Mouse (Mus musculus) MEL (cell line): ENCODE data around the gene Cd300lf. TPM values are rescaled to one million over a fixed set of nuclear protein-coding genes. Genes with fewer than 3 reads are reported as not detected.

Experiments used
- DNase-seq: peaks from one replicate; pipeline ENCODE4 v3.0.0; 2011; ENCODE audit warnings: low read depth, low spot score
- H3K27ac ChIP-seq: 2 replicates; pipeline ENCODE4 v1.5.1; 2012; ENCODE audit warnings: low read depth, mild to moderate bottlenecking, control low read depth, low read length, moderate library complexity; ENCODE audit not compliant: control insufficient read depth
- H3K27me3 ChIP-seq, 2 experiments: fragments of 150-350 bp in 1 of 2; sonication (generic) in 1 of 2; 2 replicates each; pipeline ENCODE4 v1.6.1; 2012; ENCODE audit warnings: low read length in 2 of 2, mild to moderate bottlenecking in 2 of 2, improper control_type of control experiment in 1 of 2, moderate library complexity in 1 of 2; ENCODE audit not compliant: insufficient read depth in 2 of 2, control insufficient read depth in 1 of 2
- H3K36me3 ChIP-seq, 2 experiments: 2 replicates each; pipeline ENCODE4 v1.6.1; 2012 to 2014; ENCODE audit warnings: low read length in 2 of 2, improper control_type of control experiment in 1 of 2, inconsistent platforms in 1 of 2, mild to moderate bottlenecking in 1 of 2; ENCODE audit not compliant: insufficient read depth in 2 of 2, control insufficient read depth in 1 of 2
- H3K4me1 ChIP-seq, 2 experiments: fragments of 150-350 bp in 1 of 2; sonication (generic) in 1 of 2; 2 replicates each; pipeline ENCODE4 v1.6.1; 2012; ENCODE audit warnings: low read length in 2 of 2, improper control_type of control experiment in 1 of 2, mild to moderate bottlenecking in 1 of 2; ENCODE audit not compliant: insufficient read depth in 2 of 2, control insufficient read depth in 1 of 2
- H3K4me3 ChIP-seq, 2 experiments: fragments of 150-350 bp in 1 of 2; sonication (generic) in 1 of 2; 2 replicates each; pipeline ENCODE4 v1.5.1; 2012; ENCODE audit warnings: low read depth in 2 of 2, low read length in 2 of 2, mild to moderate bottlenecking in 2 of 2, moderate library complexity in 2 of 2, control low read depth in 1 of 2, improper control_type of control experiment in 1 of 2; ENCODE audit not compliant: control insufficient read depth in 1 of 2, insufficient read depth in 1 of 2
- H3K79me2 ChIP-seq: 2 replicates; pipeline ENCODE4 v1.6.1; 2012; ENCODE audit warnings: mild to moderate bottlenecking, low read length, moderate library complexity; ENCODE audit not compliant: control insufficient read depth, poor library complexity, insufficient read depth
- H3K9ac ChIP-seq: 2 replicates; pipeline ENCODE4 v1.6.1; 2012; ENCODE audit warnings: low read depth, mild to moderate bottlenecking, control low read depth, low read length, moderate library complexity; ENCODE audit not compliant: control insufficient read depth, poor library complexity, severe bottlenecking
- H3K9me3 ChIP-seq: fragments of 150-350 bp; sonication (generic); replicated peaks from 2 replicates; pipeline ENCODE4 v1.6.1; 2012; ENCODE audit warnings: mild to moderate bottlenecking, low read length, improper control_type of control experiment, moderate library complexity; ENCODE audit not compliant: insufficient read depth
- BHLHE40 ChIP-seq: IDR thresholded peaks from 2 replicates; pipeline ENCODE4 v1.6.1; 2012; ENCODE audit warnings: low read depth, mild to moderate bottlenecking, inconsistent platforms, low read length, improper control_type of control experiment, borderline replicate concordance
- CHD2 ChIP-seq: IDR thresholded peaks from 2 replicates; pipeline ENCODE4 v1.6.1; 2011; ENCODE audit warnings: low read length, improper control_type of control experiment
- E2F4 ChIP-seq: IDR thresholded peaks from 2 replicates; pipeline ENCODE4 v1.6.1; 2011; ENCODE audit warnings: low read depth, low read length, improper control_type of control experiment, borderline replicate concordance
- EP300 ChIP-seq, 2 experiments: IDR thresholded peaks; 2 replicates each; pipeline ENCODE4 v1.6.1; 2011; ENCODE audit warnings: improper control_type of control experiment in 2 of 2, low read length in 2 of 2, low read depth in 1 of 2, mild to moderate bottlenecking in 1 of 2
- ETS1 ChIP-seq: IDR thresholded peaks from 2 replicates; pipeline ENCODE4 v1.6.1; 2012; ENCODE audit warnings: low read depth, mild to moderate bottlenecking, inconsistent platforms, low read length, improper control_type of control experiment, moderate library complexity
- GATA1 ChIP-seq: IDR thresholded peaks from 2 replicates; pipeline ENCODE4 v1.6.1; 2011; ENCODE audit warnings: low read depth, low read length, improper control_type of control experiment
- JUND ChIP-seq: IDR thresholded peaks from 2 replicates; pipeline ENCODE4 v1.6.1; 2011; ENCODE audit warnings: low read depth, mild to moderate bottlenecking, improper control_type of control experiment, low read length
- KAT2A ChIP-seq: conservative IDR thresholded peaks from 2 replicates; pipeline ENCODE4 v1.6.1; 2012; ENCODE audit warnings: low read depth, low read length, improper control_type of control experiment, inconsistent platforms
- MAFK ChIP-seq: IDR thresholded peaks from 2 replicates; pipeline ENCODE4 v1.6.1; 2011; ENCODE audit warnings: low read depth, mild to moderate bottlenecking, low read length, improper control_type of control experiment, borderline replicate concordance
- MAX ChIP-seq: IDR thresholded peaks from 2 replicates; pipeline ENCODE4 v1.6.1; 2011; ENCODE audit warnings: low read length, improper control_type of control experiment
- MEF2A ChIP-seq: IDR thresholded peaks from 2 replicates; pipeline ENCODE4 v1.6.1; 2014; ENCODE audit warnings: low read depth, mild to moderate bottlenecking, inconsistent platforms, low read length, improper control_type of control experiment; ENCODE audit not compliant: poor library complexity, insufficient replicate concordance, severe bottlenecking; ENCODE audit errors: extremely low read depth
- MXI1 ChIP-seq: IDR thresholded peaks from 2 replicates; pipeline ENCODE4 v1.6.1; 2011; ENCODE audit warnings: mild to moderate bottlenecking, low read depth, low read length, improper control_type of control experiment
- RCOR1 ChIP-seq: IDR thresholded peaks from 2 replicates; pipeline ENCODE4 v1.6.1; 2012; ENCODE audit warnings: low read depth, mild to moderate bottlenecking, inconsistent platforms, low read length, improper control_type of control experiment
- SIN3A ChIP-seq: IDR thresholded peaks from 2 replicates; pipeline ENCODE4 v1.6.1; 2012; ENCODE audit warnings: low read length, improper control_type of control experiment, inconsistent platforms
- TAL1 ChIP-seq: IDR thresholded peaks from 2 replicates; pipeline ENCODE4 v1.6.1; 2012; ENCODE audit warnings: mild to moderate bottlenecking, inconsistent platforms, low read length, moderate library complexity, mixed read lengths
- TBP ChIP-seq: IDR thresholded peaks from 2 replicates; pipeline ENCODE4 v1.8.0; 2011; ENCODE audit warnings: low read depth, low read length, improper control_type of control experiment
- TCF12 ChIP-seq: IDR thresholded peaks from 2 replicates; pipeline ENCODE4 v1.6.1; 2014; ENCODE audit warnings: low read depth, mild to moderate bottlenecking, inconsistent platforms, low read length, improper control_type of control experiment, moderate library complexity
- ZC3H11A ChIP-seq: IDR thresholded peaks from 2 replicates; pipeline ENCODE4 v1.6.1; 2012; ENCODE audit warnings: low read depth, mild to moderate bottlenecking, inconsistent platforms, low read length, improper control_type of control experiment
- ZKSCAN1 ChIP-seq: IDR thresholded peaks from 2 replicates; pipeline ENCODE4 v1.6.1; 2012; ENCODE audit warnings: low read depth, mild to moderate bottlenecking, inconsistent platforms, low read length, improper control_type of control experiment, moderate library complexity
- ZMIZ1 ChIP-seq: IDR thresholded peaks from 2 replicates; pipeline ENCODE4 v1.6.1; 2012; ENCODE audit warnings: low read depth, mild to moderate bottlenecking, inconsistent platforms, low read length, improper control_type of control experiment, moderate library complexity
- polyA plus RNA-seq, 2 experiments: library from polyadenylated mRNA; stranded (reverse) in 1 of 2; unstranded in 1 of 2; fragments of >175 nt in 1 of 2; fragments of >200 nt in 1 of 2; gene quantifications; 2 replicates each; pipeline versions ENCODE4 v1.2.1 to v1.2.4; 2012; ENCODE audit warnings: low replicate concordance in 2 of 2, low read depth in 1 of 2; ENCODE audit not compliant: insufficient read length in 2 of 2, insufficient read depth in 1 of 2, missing spikeins in 1 of 2
- total RNA-seq: library from RNA; depleted of rRNA; stranded (reverse); fragments of 300-350 nt; gene quantifications from 2 replicates; pipeline ENCODE4 v1.2.3, GENCODE M21; 2012

The Cd300lf gene
- total and polyA plus RNA-seq, 3 experiments = 0.12 to 0.46 TPM; not detected in 1

GRCm38 (mm10) chr11:115077436-115077835 lies 56.4 kb downstream of the Cd300lf start:
- H3K27me3 ChIP-seq = no peaks in the 10 kb centered on the region
- no peak overlapping the region for H3K27ac ChIP-seq
- H3K9ac ChIP-seq = no peak overlapping the region
- no peaks in the 10 kb centered on the region for H3K79me2 ChIP-seq
- DNase-seq = no peak
- no peaks in the 10 kb centered on the region for H3K9me3 ChIP-seq
- H3K4me3 ChIP-seq = no peak overlapping the region
- peaks cover 0 to 6% of the 10 kb centered on the region in 2 experiments; a peak in 1 of 4 replicates for H3K36me3 ChIP-seq
- H3K4me1 ChIP-seq = peaks cover 6 to 19% of the 10 kb centered on the region in 2 experiments; a peak in 3 of 4 replicates
- TF ChIP-seq ZKSCAN1 (no peak), MAX (no peak), MAFK (no peak), ZC3H11A (no peak), SIN3A (no peak), JUND (no peak), ETS1 (no peak), TCF12 (no peak), CHD2 (no peak), E2F4 (no peak), MEF2A (no peak), RCOR1 (no peak), KAT2A (no peak), TBP (no peak), ZMIZ1 (no peak), TAL1 (no peak), MXI1 (no peak)

- no peaks in the 10 kb centered on the region for H3K79me2 ChIP-seq
- H3K9ac ChIP-seq = no peak overlapping the region
- H3K36me3 ChIP-seq = peaks cover 0 to 6% of the 10 kb centered on the region in 2 experiments; a peak in 1 of 4 replicates
- TF ChIP-seq GATA1 (peak; percentile 62), EP300 (IDR thresholded peaks at IDR 0.05; ENCODE audit: low read depth in 1 of 2, low read length in 2 of 2) (peak; percentile 20 to 43; a peak in 2 of 4 replicates), BHLHE40 (no peak)
- DNase-seq = peak; percentile 41
- H3K27ac ChIP-seq = no peak overlapping the region
- H3K4me3 ChIP-seq = no peak overlapping the region; a peak in 1 of 4 replicates
- H3K9me3 ChIP-seq = no peaks in the 10 kb centered on the region
- H3K27me3 ChIP-seq = no peaks in the 10 kb centered on the region
- peaks cover 6 to 19% of the 10 kb centered on the region in 2 experiments; a peak in 3 of 4 replicates for H3K4me1 ChIP-seq
These were observed 57.9 kb downstream of the Cd300lf start for GRCm38 (mm10) chr11:115075859-115076258.
